8 mouse cellular contexts compared by ENCODE assay signal in genomic region chrX:157489871-157490721, GRCm38 (mm10). TPM values are rescaled to one million over a fixed set of nuclear protein-coding genes. Genes with fewer than 3 reads are reported as not detected.
DNase-seq lines count a peak whose midpoint lies in the region; ATAC-seq and TF ChIP-seq lines count a peak whose summit lies in the region.

No protein-coding gene starts in this region.

- no peak for TF ChIP-seq CTCF in layer of hippocampus, adult 2 months (conservative IDR thresholded peaks at IDR 0.05)
- no peak for TF ChIP-seq CTCF in thymus, adult 2 months (IDR thresholded peaks at IDR 0.05; ENCODE audit: borderline replicate concordance, control insufficient read depth, extremely low read depth, insufficient read depth, low read length, poor library complexity)

- H3K9ac ChIP-seq in limb, embryonic 11.5 days (ENCODE audit: low read length) = peak overlapping the region; percentile 78
- peak overlapping the region; percentile 86; the same call in 1 of the 2 replicates for H3K9ac ChIP-seq in neural tube, embryonic 14.5 days (replicated peaks; ENCODE audit: low read depth, low read length)

- peaks cover 29% of the 10 kb centered on the region for H3K27me3 ChIP-seq in embryonic facial prominence, embryonic 10.5 days (replicated peaks; ENCODE audit: low read depth, poor library complexity, severe bottlenecking)
- 0 out of 2 replicates have a peak, but pooled peaks cover 6% of the 10 kb centered on the region for H3K27me3 ChIP-seq in limb, embryonic 11.5 days (ENCODE audit: control insufficient read depth, insufficient read depth, low read length)
- no peaks in the 10 kb centered on the region for H3K27me3 ChIP-seq in neural tube, embryonic 14.5 days (ENCODE audit: control insufficient read depth, insufficient read depth, low read length)
- H3K27me3 ChIP-seq in thymus, adult 2 months (ENCODE audit: control insufficient read depth, insufficient read depth, low read length) = no peaks in the 10 kb centered on the region

- WGBS in embryonic facial prominence, embryonic 10.5 days = 20% methylated on average over 9 of the region's 9 CpGs
- 25% methylated on average over 8 of the region's 9 CpGs for WGBS in limb, embryonic 11.5 days
- WGBS in neural tube, embryonic 14.5 days = 18% methylated on average over 9 of the region's 9 CpGs
- whole genome bisulfite sequencing in thymus, adult 2 months = 22% methylated on average over 9 of the region's 9 CpGs

- peak overlapping the region; percentile 41 for H3K4me2 ChIP-seq in limb, embryonic 11.5 days (ENCODE audit: low read depth, severe bottlenecking)
- peak overlapping the region; percentile 48 for H3K4me2 ChIP-seq in neural tube, embryonic 14.5 days (ENCODE audit: low read depth, low read length)

- H3K36me3 ChIP-seq in embryonic facial prominence, embryonic 10.5 days (replicated peaks) = no peaks in the 10 kb centered on the region
- H3K36me3 ChIP-seq in limb, embryonic 11.5 days (ENCODE audit: control insufficient read depth, insufficient read depth, low read length) = no peaks in the 10 kb centered on the region
- H3K36me3 ChIP-seq in neural tube, embryonic 14.5 days (ENCODE audit: control insufficient read depth, insufficient read depth, low read length) = no peaks in the 10 kb centered on the region
- no peaks in the 10 kb centered on the region for H3K36me3 ChIP-seq in thymus, adult 2 months (ENCODE audit: control insufficient read depth, insufficient read depth, low read length)

- no peak for TF ChIP-seq POLR2A in thymus, adult 2 months (IDR thresholded peaks at IDR 0.05; ENCODE audit: control insufficient read depth, extremely low read depth, insufficient read depth, low read length, poor library complexity)

- H3K27ac ChIP-seq in layer of hippocampus, adult 2 months = no peak overlapping the region
- peak overlapping the region; percentile 95 for H3K27ac ChIP-seq in embryonic facial prominence, embryonic 10.5 days (replicated peaks)
- H3K27ac ChIP-seq in limb, embryonic 11.5 days (replicated peaks; ENCODE audit: low read depth, low read length) = no peak overlapping the region
- H3K27ac ChIP-seq in neural tube, embryonic 14.5 days (ENCODE audit: low read depth, low read length) = no peak overlapping the region
- H3K27ac ChIP-seq in thymus, adult 2 months (ENCODE audit: control insufficient read depth, insufficient read depth, low read length) = no peak overlapping the region

- H3K4me3 ChIP-seq in layer of hippocampus, adult 2 months = peak overlapping the region; percentile 64
- H3K4me3 ChIP-seq in embryonic facial prominence, embryonic 10.5 days = peak overlapping the region; percentile 73
- H3K4me3 ChIP-seq in limb, embryonic 11.5 days (ENCODE audit: low read depth, low read length) = peak overlapping the region; percentile 61
- peak overlapping the region; percentile 53 for H3K4me3 ChIP-seq in neural tube, embryonic 14.5 days (ENCODE audit: low read depth, low read length)
- H3K4me3 ChIP-seq in thymus, adult 2 months (ENCODE audit: control insufficient read depth, insufficient read depth, low read length) = no peak overlapping the region

- H3K4me1 ChIP-seq in embryonic facial prominence, embryonic 10.5 days = 0 out of 2 replicates have a peak, but pooled peaks cover 4% of the 10 kb centered on the region
- no peaks in the 10 kb centered on the region for H3K4me1 ChIP-seq in limb, embryonic 11.5 days (ENCODE audit: control insufficient read depth, insufficient read depth, low read length)
- H3K4me1 ChIP-seq in neural tube, embryonic 14.5 days (ENCODE audit: control insufficient read depth, insufficient read depth, low read length) = 0 out of 2 replicates have a peak, but pooled peaks cover 4% of the 10 kb centered on the region
- H3K4me1 ChIP-seq in thymus, adult 2 months (replicated peaks; ENCODE audit: control insufficient read depth, insufficient read depth, low read length) = no peaks in the 10 kb centered on the region; the same call in 1 of the 2 replicates

- H3K9me3 ChIP-seq in embryonic facial prominence, embryonic 10.5 days = 0 out of 2 replicates have a peak, but pooled peaks cover 3% of the 10 kb centered on the region
- H3K9me3 ChIP-seq in limb, embryonic 11.5 days (ENCODE audit: control insufficient read depth, low read length) = no peaks in the 10 kb centered on the region
- H3K9me3 ChIP-seq in neural tube, embryonic 14.5 days (ENCODE audit: control insufficient read depth, low read length) = no peaks in the 10 kb centered on the region

- ATAC-seq in limb, embryonic 11.5 days (ENCODE audit: insufficient number of reproducible peaks, low FRiP score, low TSS enrichment, low read depth) = no peak
- no peak for ATAC-seq in neural tube, embryonic 14.5 days (ENCODE audit: low read depth)
- no peak for ATAC-seq in CD4-positive, CD25-positive, alpha-beta regulatory T cell, adult 4 months

- DNase-seq in layer of hippocampus, adult 2 months (ENCODE audit: low spot score in 2 of 2) = no peak
- DNase-seq in layer of hippocampus, adult 18-20 months (ENCODE audit: low spot score in 2 of 2) = no peak
- DNase-seq in embryonic facial prominence, embryonic 10.5 days (ENCODE audit: low spot score) = peak; percentile 16
- no peak for DNase-seq in limb, embryonic 11.5 days (ENCODE audit: low spot score)
- DNase-seq in thymus, adult 2 months = no peak
- DNase-seq in c-Kit-positive CD71-positive TER-119-positive erythroid progenitor cells, embryonic 14.5 days (ENCODE audit: low spot score) = no peak

RNA-seq across cellular contexts. Expression of gene Sms, which starts 2.0 kb away (rescaled TPM):
- 100 to 1,000 TPM in 1 of 2 experiments, 10 to 100 TPM in 1; 80.3 to 111 TPM for total RNA-seq in layer of hippocampus, adult 2 months (2021)
- total RNA-seq in layer of hippocampus, adult 18-20 months (2021) = 100 to 1,000 TPM in 1 of 2 experiments, 10 to 100 TPM in 1; 75.1 to 105 TPM
- polyA plus RNA-seq in embryonic facial prominence, embryonic 10.5 days (2016; fragmentation: Nextera tagmentation; extraction: Ambion mirVana) = 91.8 and 92.7 TPM in 2 replicates
- 104 and 106 TPM in 2 replicates for polyA plus RNA-seq in limb, embryonic 11.5 days (2014; fragmentation: Nextera tagmentation; extraction: Ambion mirVana)
- 134 and 156 TPM in 2 replicates for polyA plus RNA-seq in neural tube, embryonic 14.5 days (2014; fragmentation: Nextera tagmentation; extraction: Ambion mirVana)
- polyA plus RNA-seq in thymus, adult 2 months (2012; rRNA removed) = 26.7 and 30.8 TPM in 2 replicates
- polyA plus RNA-seq in CD4-positive, CD25-positive, alpha-beta regulatory T cell, adult 4 months (2017; shearing (Covaris generic)) = 10 to 100 TPM; 46.7 to 62.0 TPM
